Mouse (Mus musculus) regulatory T cell (primary cell): ENCODE measurements around the gene Sfrp5.

Experiments used
- in situ Hi-C: fragments of 300-600 bp; cut with MboI, MseI; formaldehyde crosslinking; loops from one replicate; pipeline ENCODE4 v1.15.1; 2025; ENCODE audit warnings: high pct_unique_total_duplicates

Sfrp5 gene

GRCm38 (mm10) chr19:42202467-42202866 is 415 bp upstream of the Sfrp5 start:
- in situ Hi-C loops = no loop called here

- in situ Hi-C loops = loop anchor here (5.0 kb wide), 1 partner anchor 74 kb away; no protein-coding TSS in a partner anchor
Measured at GRCm38 (mm10) chr19:42198026-42198425, 4.0 kb downstream of the Sfrp5 start.

- in situ Hi-C loops = loop anchor here (5.0 kb wide), 1 partner anchor 75 kb away; no protein-coding TSS in a partner anchor
Measured at GRCm38 (mm10) chr19:42197066-42197465, 5.0 kb downstream of the Sfrp5 start.

GRCm38 (mm10) chr19:42196378-42196777 is 5.7 kb downstream of the Sfrp5 start:
- in situ Hi-C loops = loop anchor here (5.0 kb wide), 1 partner anchor 76 kb away; no protein-coding TSS in a partner anchor

GRCm38 (mm10) chr19:42193311-42193710 is 8.7 kb downstream of the Sfrp5 start:
- in situ Hi-C loops = no loop called here

GRCm38 (mm10) chr19:42190494-42190893 is 11.6 kb downstream of the Sfrp5 start:
- in situ Hi-C loops = no loop called here

GRCm38 (mm10) chr19:42189735-42190134 is 12.3 kb downstream of the Sfrp5 start:
- in situ Hi-C loops = no loop called here

- in situ Hi-C loops = no loop called here
Measured at GRCm38 (mm10) chr19:42182673-42183072, 19.4 kb downstream of the Sfrp5 start.

GRCm38 (mm10) chr19:42179356-42179755 is 22.7 kb downstream of the Sfrp5 start:
- in situ Hi-C loops = no loop called here

GRCm38 (mm10) chr19:42177461-42177860 is 24.6 kb downstream of the Sfrp5 start:
- in situ Hi-C loops = no loop called here

GRCm38 (mm10) chr19:42176841-42177240 is 25.2 kb downstream of the Sfrp5 start:
- in situ Hi-C loops = no loop called here

- in situ Hi-C loops = no loop called here
Measured at GRCm38 (mm10) chr19:42170025-42170969, 31.8 kb downstream of the Sfrp5 start.

- in situ Hi-C loops = no loop called here
Measured at GRCm38 (mm10) chr19:42169322-42169975, 32.6 kb downstream of the Sfrp5 start.

GRCm38 (mm10) chr19:42167489-42167888 is 34.6 kb downstream of the Sfrp5 start:
- in situ Hi-C loops = no loop called here

GRCm38 (mm10) chr19:42166766-42167165 is 35.3 kb downstream of the Sfrp5 start:
- in situ Hi-C loops = no loop called here

- in situ Hi-C loops = no loop called here
Measured at GRCm38 (mm10) chr19:42166130-42166529, 35.9 kb downstream of the Sfrp5 start.

- in situ Hi-C loops = loop anchor here (5.0 kb wide), 1 partner anchor 132 kb away; no protein-coding TSS in a partner anchor
Measured at GRCm38 (mm10) chr19:42164188-42164587, 37.9 kb downstream of the Sfrp5 start.

GRCm38 (mm10) chr19:42163764-42164163 is 38.3 kb downstream of the Sfrp5 start, which contains the start of gene Zfyve27:
Gene Zfyve27 (plus strand): TSS chr19:42163951.
- in situ Hi-C loops = loop anchor here (5.0 kb wide), 1 partner anchor 131 kb away; no protein-coding TSS in a partner anchor

GRCm38 (mm10) chr19:42158246-42159017 is 43.6 kb downstream of the Sfrp5 start:
- in situ Hi-C loops = no loop called here

GRCm38 (mm10) chr19:42157493-42158237 is 44.4 kb downstream of the Sfrp5 start:
- in situ Hi-C loops = no loop called here

GRCm38 (mm10) chr19:42151990-42152389 is 50.1 kb downstream of the Sfrp5 start:
- in situ Hi-C loops = no loop called here
